Mouse (Mus musculus): ENCODE data around the gene Tmem62. TPM values are rescaled to one million over a fixed set of nuclear protein-coding genes. Genes with fewer than 3 reads are reported as not detected.

Tmem62 gene
- total RNA-seq, 2 experiments from 2014 or later: 9.3 to 23.0 TPM

- DNase-seq (ENCODE audit: low spot score in 2 of 2): no peak
Measured at GRCm38 (mm10) chr2:121055915-121056314, 79.1 kb downstream of the Tmem62 start.

Small RNA genes lying within 50 kb of the gene (microRNA-seq; reads per million reads assigned to microRNA genes)
- gene Gm44325 (ENCODE audit: borderline number of aligned reads in 2 of 2): 0 reads per million in 2 experiments

Other genes with a start within 250 kb of the Tmem62 start
- 10 to 100 TPM; 12.7 to 13.0 TPM for gene Cdan1, start 126.9 kb upstream of the Tmem62 start, total RNA-seq (2021)
- gene Ttbk2, start 126.4 kb upstream of the Tmem62 start, total RNA-seq (2021): 10 to 100 TPM; 11.1 to 12.3 TPM
- gene Ubr1, start 6.3 kb upstream of the Tmem62 start, total RNA-seq (2021): 10 to 100 TPM; 24.8 to 27.3 TPM
- 10 to 100 TPM; 45.5 to 46.0 TPM for gene Ccndbp1, start 31.4 kb downstream of the Tmem62 start, total RNA-seq (2021)
- under 1 TPM in 1 of 2 experiments, not detected in 1; 0.22 TPM for gene Epb42, start 60.1 kb downstream of the Tmem62 start, total RNA-seq (2021)
- not detected for gene Tgm5, start 108.8 kb downstream of the Tmem62 start, total RNA-seq (2021)
- not detected for gene Tgm7, start 132.8 kb downstream of the Tmem62 start, total RNA-seq (2021)
- 10 to 100 TPM; 16.1 to 19.3 TPM for gene Adal, start 163.4 kb downstream of the Tmem62 start, total RNA-seq (2021)
- gene Lcmt2, start 163.6 kb downstream of the Tmem62 start, total RNA-seq (2021): 1 to 10 TPM; 8.5 to 9.2 TPM
- gene Tubgcp4, start 193.6 kb downstream of the Tmem62 start, total RNA-seq (2021): 10 to 100 TPM; 44.7 to 45.0 TPM
- 10 to 100 TPM; 16.4 to 19.8 TPM for gene Zscan29, start 194.1 kb downstream of the Tmem62 start, total RNA-seq (2021)